ENCODE assay signal across 8 mouse cellular contexts in the genomic region with DNA sequence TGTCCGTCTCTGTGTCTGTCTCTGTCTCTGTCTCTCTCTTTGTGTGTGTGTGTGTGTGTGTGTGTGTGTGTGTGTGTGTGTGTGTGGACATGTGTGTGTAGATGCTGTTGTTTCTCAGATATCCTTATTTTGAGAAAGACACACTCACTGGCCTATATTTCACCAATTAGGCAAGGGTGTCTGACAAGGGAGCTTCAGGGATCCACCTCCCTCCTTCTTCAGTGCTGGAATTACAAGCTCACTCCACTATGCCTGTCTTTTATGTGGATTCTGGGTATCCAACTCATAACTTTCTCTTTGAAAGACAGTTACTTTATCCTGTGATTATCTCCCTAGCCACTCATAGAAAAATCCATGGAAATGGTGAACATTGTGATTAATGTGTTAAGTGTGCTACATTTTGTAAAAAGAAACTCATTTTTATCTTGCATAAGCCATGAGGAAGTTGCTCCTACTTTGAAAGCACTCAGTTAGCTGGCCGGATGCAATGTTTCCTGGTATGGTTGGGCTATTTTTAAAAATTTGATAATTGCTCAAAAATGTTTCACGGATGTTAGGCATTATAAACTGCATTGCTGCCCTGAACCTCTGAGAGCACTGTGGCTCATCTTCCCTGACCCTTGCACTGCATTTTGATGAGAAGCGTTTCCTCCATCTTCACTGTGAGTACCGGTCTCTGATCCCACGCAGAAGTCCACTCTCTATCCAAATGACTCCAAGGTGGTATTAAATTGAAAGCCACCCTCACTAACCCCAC. TPM values are rescaled to one million over a fixed set of nuclear protein-coding genes. Genes with fewer than 3 reads are reported as not detected.
DNase-seq lines count a peak whose midpoint lies in the region; ATAC-seq and TF ChIP-seq lines count a peak whose summit lies in the region.
"Not testable (repeated sequence)": the region's sequence is repeated elsewhere in the genome, so short reads cannot be mapped to it uniquely, and the experiment has no call there.

A gene (plus strand): TSS at position 587 of the 757 bp plus-strand sequence.

- not testable (repeated sequence) for TF ChIP-seq POLR2A in kidney, adult 2 months (IDR thresholded peaks at IDR 0.05; ENCODE audit: low read depth, low read length)

- 41% methylated on average over 6 of the region's 6 CpGs for WGBS in heart, postnatal 0 days
- WGBS in kidney, adult 2 months = 38% methylated on average over 6 of the region's 6 CpGs
- 62% methylated on average over 6 of the region's 6 CpGs for WGBS in lung, embryonic 14.5 days

- H3K27me3 ChIP-seq in heart, postnatal 0 days (ENCODE audit: control insufficient read depth, insufficient read depth, low read length); kidney, adult 2 months (replicated peaks; ENCODE audit: control insufficient read depth, insufficient read depth, low read length); lung, embryonic 14.5 days (ENCODE audit: insufficient read depth, low read length): not testable (repeated sequence)

- H3K4me2 ChIP-seq in heart, postnatal 0 days (ENCODE audit: low read depth, low read length); lung, embryonic 14.5 days: not testable (repeated sequence)

- not testable (repeated sequence) for H3K4me3 ChIP-seq in heart, postnatal 0 days (ENCODE audit: low read depth, low read length); kidney, adult 2 months (ENCODE audit: insufficient read depth, low read depth, low read length); left cerebral cortex, adult 2 months; lung, embryonic 14.5 days (ENCODE audit: low read depth, low read length)

- peak; percentile 46 for ATAC-seq in activated CD4-positive, CD25-positive, alpha-beta regulatory T cell, adult 4 months
- not testable (repeated sequence) for ATAC-seq in erythroid progenitor cell, adult 5-6 weeks (replicated peaks; ENCODE audit: low FRiP score, poor library complexity, severe bottlenecking); lung, embryonic 14.5 days (ENCODE audit: insufficient read depth)
- peak; percentile 74 for ATAC-seq in heart, postnatal 0 days (ENCODE audit: insufficient read depth, low read depth)
- ATAC-seq in monocyte, adult 5-6 weeks (replicated peaks; ENCODE audit: insufficient number of reproducible peaks, low FRiP score, low TSS enrichment, poor library complexity, severe bottlenecking) = peak; percentile 92

- intact Hi-C loops in left cerebral cortex, adult 2 months (cut with DNase I) = not testable (repeated sequence)

- 0 out of 2 replicates have a peak, but pooled peaks have one; percentile 51 for TF ChIP-seq EP300 in heart, postnatal 0 days (IDR thresholded peaks at IDR 0.05; ENCODE audit: low read depth)

- not testable (repeated sequence) for TF ChIP-seq CTCF in heart, postnatal 0 days (IDR thresholded peaks at IDR 0.05; ENCODE audit: low read depth); left cerebral cortex, adult 2 months (IDR thresholded peaks at IDR 0.05); lung, embryonic 14.5 days (IDR thresholded peaks at IDR 0.05; ENCODE audit: low read depth)
- TF ChIP-seq CTCF in kidney, adult 2 months (conservative IDR thresholded peaks at IDR 0.05; ENCODE audit: insufficient read depth, insufficient read length, low read depth, low read length) = 0 out of 2 replicates have a peak, but pooled peaks have one; percentile 11

- H3K9ac ChIP-seq in heart, postnatal 0 days (replicated peaks; ENCODE audit: low read depth, low read length); lung, embryonic 14.5 days: not testable (repeated sequence)

- not testable (repeated sequence) for H3K36me3 ChIP-seq in heart, postnatal 0 days (replicated peaks; ENCODE audit: control insufficient read depth, insufficient read depth, low read length); kidney, adult 2 months (ENCODE audit: control insufficient read depth, insufficient read depth, low read length); lung, embryonic 14.5 days (ENCODE audit: insufficient read depth)

- not testable (repeated sequence) for H3K4me1 ChIP-seq in heart, postnatal 0 days (ENCODE audit: control insufficient read depth, insufficient read depth); lung, embryonic 14.5 days (ENCODE audit: insufficient read depth)
- H3K4me1 ChIP-seq in kidney, adult 2 months (ENCODE audit: control insufficient read depth, insufficient read depth, low read length) = peaks cover 13% of the 10 kb centered on the region

- DNase-seq in heart, postnatal 0 days (ENCODE audit: low spot score) = peak; percentile 60
- peak; percentile 83 for DNase-seq in kidney, adult 2 months
- not testable (repeated sequence) for DNase-seq in left cerebral cortex, adult 2 months (ENCODE audit: extremely low spot score in 1 of 2, low spot score in 2 of 2); urinary bladder, adult 2 months (ENCODE audit: low spot score)
- peak; percentile 58 for DNase-seq in lung, embryonic 14.5 days

- not testable (repeated sequence) for H3K9me3 ChIP-seq in heart, postnatal 0 days (replicated peaks; ENCODE audit: control insufficient read depth, low read length); lung, embryonic 14.5 days (ENCODE audit: low read depth, low read length)

- H3K27ac ChIP-seq in heart, postnatal 0 days (ENCODE audit: low read depth) = peak within 1 kb of the TSS; percentile 70
- peak within 1 kb of the TSS; percentile 83 for H3K27ac ChIP-seq in kidney, adult 2 months (ENCODE audit: insufficient read depth, low read depth, low read length)
- peak within 1 kb of the TSS; percentile 36 for H3K27ac ChIP-seq in left cerebral cortex, adult 2 months
- H3K27ac ChIP-seq in lung, embryonic 14.5 days (ENCODE audit: low read depth) = peak within 1 kb of the TSS; percentile 54; the same call in 1 of the 2 replicates

RNA-seq across cellular contexts. Expression of the gene that starts here (rescaled TPM):
- polyA plus RNA-seq in activated CD4-positive, CD25-positive, alpha-beta regulatory T cell, adult 4 months (2017; shearing (Covaris generic)) = 100 to 1,000 TPM; 399 to 513 TPM
- 54.1 and 55.9 TPM in 2 replicates for total RNA-seq in erythroid progenitor cell, adult 5-6 weeks (2015; ENCODE audit: low replicate concordance)
- 17.2 and 18.8 TPM in 2 replicates for total RNA-seq in erythroid progenitor cell, adult 5-6 weeks (2017; ENCODE audit: low replicate concordance)
- total RNA-seq in heart, postnatal 0 days (2014; rRNA removed; ENCODE audit: low replicate concordance) = 2.0 and 2.1 TPM in 2 replicates
- 1.4 and 1.8 TPM in 2 replicates for polyA plus RNA-seq in heart, postnatal 0 days (2015; fragmentation: Nextera tagmentation; extraction: Ambion mirVana)
- polyA plus RNA-seq in kidney, adult 2 months (2012; rRNA removed) = 4.5 and 8.4 TPM in 2 replicates
- total RNA-seq in left cerebral cortex, adult 2 months (2021) = under 1 TPM; 0.45 to 0.68 TPM
- polyA plus RNA-seq in lung, embryonic 14.5 days (2014; fragmentation: Nextera tagmentation; extraction: Ambion mirVana) = 1.2 and 1.8 TPM in 2 replicates
- total RNA-seq in monocyte, adult 5-6 weeks (2017) = 23.6 to 98.9 TPM (median 35.3 TPM) in 3 replicates
- 16.0 and 23.9 TPM in 2 replicates for polyA plus RNA-seq in urinary bladder, adult 2 months (2012; rRNA removed)

Comparison
In these comparisons a context has a peak if more than half of its experiments do, and no peak if none do; other contexts are left out.
1. RNA of the gene that starts here (polyA plus RNA-seq): 399 to 513 TPM in activated CD4-positive, CD25-positive, alpha-beta regulatory T cell, adult 4 months; 16.0 to 23.9 TPM in urinary bladder, adult 2 months, 4.5 to 8.4 TPM in kidney, adult 2 months, 1.2 to 1.8 TPM in lung, embryonic 14.5 days and 1.4 to 1.8 TPM in heart, postnatal 0 days; every median in the first group is over 10 times any median in the second.
2. Peak in every context shown above with its lines, with median percentiles within 50 percentile points of each other: H3K27ac ChIP-seq.